Mouse (Mus musculus) cerebellum, adult 9-10 months (tissue): ENCODE results near the gene Lrch1.

Experiments used
- DNase-seq: peaks from one replicate; pipeline ENCODE4 v3.0.0; 2022

Lrch1 gene

GRCm38 (mm10) chr14:74919132-74919531 is 28.5 kb downstream of the Lrch1 start:
- DNase-seq, result no peak

GRCm38 (mm10) chr14:74918521-74919103 is 29.1 kb downstream of the Lrch1 start:
- DNase-seq, result no peak

GRCm38 (mm10) chr14:74917504-74918124 is 30.1 kb downstream of the Lrch1 start:
- DNase-seq, result no peak

GRCm38 (mm10) chr14:74916691-74917090 is 31.0 kb downstream of the Lrch1 start:
- no peak for DNase-seq

- no peak for DNase-seq
These were observed 31.6 kb downstream of the Lrch1 start for GRCm38 (mm10) chr14:74916075-74916474.

GRCm38 (mm10) chr14:74915658-74916057 is 32.0 kb downstream of the Lrch1 start:
- DNase-seq, result no peak

GRCm38 (mm10) chr14:74915025-74915424 is 32.7 kb downstream of the Lrch1 start:
- DNase-seq, result no peak

GRCm38 (mm10) chr14:74913381-74914230 is 34.1 kb downstream of the Lrch1 start:
- no peak for DNase-seq

- DNase-seq, result no peak
These were observed 37.3 kb downstream of the Lrch1 start for GRCm38 (mm10) chr14:74910363-74910762.

- DNase-seq, result no peak
These were observed 38.7 kb downstream of the Lrch1 start for GRCm38 (mm10) chr14:74909021-74909420.

- no peak for DNase-seq
These were observed 39.4 kb downstream of the Lrch1 start for GRCm38 (mm10) chr14:74908250-74908649.

GRCm38 (mm10) chr14:74907706-74908105 is 40.0 kb downstream of the Lrch1 start:
- no peak for DNase-seq

GRCm38 (mm10) chr14:74905990-74906389 is 41.7 kb downstream of the Lrch1 start:
- DNase-seq, result no peak

- no peak for DNase-seq
These were observed 43.2 kb downstream of the Lrch1 start for GRCm38 (mm10) chr14:74904442-74904841.

- DNase-seq, result no peak
These were observed 44.6 kb downstream of the Lrch1 start for GRCm38 (mm10) chr14:74903047-74903446.

- no peak for DNase-seq
These were observed 46.8 kb downstream of the Lrch1 start for GRCm38 (mm10) chr14:74900705-74901369.

- DNase-seq, result peak; percentile 37
These were observed 47.5 kb downstream of the Lrch1 start for GRCm38 (mm10) chr14:74899953-74900704.

GRCm38 (mm10) chr14:74898939-74899338 is 48.7 kb downstream of the Lrch1 start:
- no peak for DNase-seq

- DNase-seq, result no peak
These were observed 54.0 kb downstream of the Lrch1 start for GRCm38 (mm10) chr14:74893693-74894092.

GRCm38 (mm10) chr14:74893085-74893648 is 54.5 kb downstream of the Lrch1 start:
- no peak for DNase-seq

- DNase-seq, result no peak
These were observed 58.4 kb downstream of the Lrch1 start for GRCm38 (mm10) chr14:74889304-74889703.

GRCm38 (mm10) chr14:74888103-74888502 is 59.6 kb downstream of the Lrch1 start:
- DNase-seq, result no peak
